Mouse (Mus musculus) heart, embryonic 13.5 days (tissue): ENCODE measurements at regions not wholly inside any gene's neighbourhood (a gene's known extent, or its start where the extent isn't known, plus 50 kb on each side); places are given as distances from the start of the nearest gene placed in this dataset.
"Not testable (repeated sequence)": the region's sequence is repeated elsewhere in the genome, so short reads cannot be mapped to it uniquely, and the experiment has no call there.

ENCODE experiments used
- ATAC-seq: fragments of 200-750 bp; cut with Nextera tagmentation; 2 replicates; pipeline ENCODE4 v1.8.0; 2017; ENCODE audit warnings: moderate TSS enrichment; ENCODE audit not compliant: insufficient number of reproducible peaks, low FRiP score, low TSS enrichment; ENCODE audit errors: extremely low read depth
- H3K27ac ChIP-seq: fragments of 300-500 bp; sonication (generic); replicated peaks from 2 replicates; pipeline ENCODE4 v1.5.1; 2015; ENCODE audit warnings: moderate library complexity, mild to moderate bottlenecking, inconsistent platforms
- H3K27me3 ChIP-seq: fragments of 300-500 bp; sonication (generic); replicated peaks from 2 replicates; pipeline ENCODE4 v1.6.1; 2015; ENCODE audit warnings: mild to moderate bottlenecking, inconsistent platforms
- H3K36me3 ChIP-seq: fragments of 300-500 bp; sonication (generic); 2 replicates; pipeline ENCODE4 v1.6.1; 2015; ENCODE audit warnings: mild to moderate bottlenecking, inconsistent platforms
- H3K4me1 ChIP-seq: fragments of 300-500 bp; sonication (generic); 2 replicates; pipeline ENCODE4 v1.6.1; 2015; ENCODE audit warnings: inconsistent platforms
- H3K4me2 ChIP-seq: fragments of 300-500 bp; sonication (generic); 2 replicates; pipeline ENCODE4 v1.6.1; 2015; ENCODE audit warnings: inconsistent platforms, mild to moderate bottlenecking, moderate library complexity
- H3K4me3 ChIP-seq: fragments of 300-500 bp; sonication (generic); 2 replicates; pipeline ENCODE4 v1.5.1; 2015; ENCODE audit warnings: moderate library complexity, mild to moderate bottlenecking, inconsistent platforms
- H3K9ac ChIP-seq: fragments of 300-500 bp; sonication (generic); 2 replicates; pipeline ENCODE4 v1.6.1; 2015; ENCODE audit warnings: inconsistent platforms, mild to moderate bottlenecking, moderate library complexity
- H3K9me3 ChIP-seq: fragments of 300-500 bp; sonication (generic); 2 replicates; pipeline ENCODE4 v1.6.1; 2016; ENCODE audit warnings: inconsistent platforms
- WGBS: fragments of 180-500 bp; shearing (Covaris S2); methylation state at CpG from one replicate; pipeline ENCODE4 v1.1.7; 2015; ENCODE audit warnings: mixed read lengths; 5-methylcytosine and 5-hydroxymethylcytosine counted together

DNA sequence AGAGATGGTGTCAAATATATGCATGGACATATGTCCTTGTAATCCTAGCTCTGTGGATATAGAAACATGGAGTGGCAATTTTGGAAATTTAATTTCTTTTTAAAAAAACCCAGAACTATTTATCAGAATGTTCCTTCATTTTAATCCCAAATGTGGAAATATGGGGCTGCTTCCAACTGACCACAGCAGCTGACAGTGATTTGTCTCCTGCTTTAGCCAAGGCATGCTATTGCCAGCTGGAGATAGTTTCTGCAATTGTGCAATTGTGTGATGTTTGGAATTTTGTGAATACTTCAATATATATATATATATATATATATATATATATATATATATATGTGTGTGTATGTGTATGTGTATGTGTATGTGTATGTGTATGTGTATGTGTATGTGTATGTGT, 629.7 kb upstream of the Slc8a1 start:
- no peaks in the 10 kb centered on the region for H3K4me1 ChIP-seq
- H3K36me3 ChIP-seq, result no peaks in the 10 kb centered on the region
- H3K9me3 ChIP-seq, result no peaks in the 10 kb centered on the region
- no peak overlapping the region for H3K4me2 ChIP-seq
- no peak overlapping the region for H3K9ac ChIP-seq
- H3K27me3 ChIP-seq, result no peaks in the 10 kb centered on the region
- no peak for ATAC-seq
- H3K27ac ChIP-seq, result no peak overlapping the region
- no peak overlapping the region for H3K4me3 ChIP-seq

DNA sequence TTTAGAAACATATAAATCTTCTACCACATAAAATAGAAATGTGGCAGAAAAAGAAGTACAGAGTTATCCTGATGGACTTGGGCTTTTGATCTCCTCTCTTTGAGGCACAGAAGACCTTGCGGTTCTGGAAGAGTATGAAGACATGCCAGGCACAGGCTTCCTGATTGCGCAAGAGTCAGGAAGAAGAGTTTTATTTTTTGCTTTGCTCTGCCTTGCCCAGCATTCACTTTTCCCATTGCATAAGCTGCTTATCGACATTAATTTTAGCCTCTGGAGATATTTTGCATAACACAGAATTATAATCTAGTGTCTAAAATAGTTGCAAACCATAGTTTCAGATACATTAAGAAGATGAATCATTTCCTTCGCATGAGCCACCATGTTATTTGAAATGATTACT, 627.8 kb upstream of the Slc8a1 start:
- no peak overlapping the region for H3K4me3 ChIP-seq
- H3K27ac ChIP-seq, result no peak overlapping the region
- no peak overlapping the region for H3K4me2 ChIP-seq
- no peaks in the 10 kb centered on the region for H3K9me3 ChIP-seq
- H3K4me1 ChIP-seq, result no peaks in the 10 kb centered on the region
- H3K9ac ChIP-seq, result no peak overlapping the region
- H3K36me3 ChIP-seq, result no peaks in the 10 kb centered on the region
- ATAC-seq, result no peak
- no peaks in the 10 kb centered on the region for H3K27me3 ChIP-seq
- 78% methylated on average over 4 of the region's 4 CpGs for WGBS

DNA sequence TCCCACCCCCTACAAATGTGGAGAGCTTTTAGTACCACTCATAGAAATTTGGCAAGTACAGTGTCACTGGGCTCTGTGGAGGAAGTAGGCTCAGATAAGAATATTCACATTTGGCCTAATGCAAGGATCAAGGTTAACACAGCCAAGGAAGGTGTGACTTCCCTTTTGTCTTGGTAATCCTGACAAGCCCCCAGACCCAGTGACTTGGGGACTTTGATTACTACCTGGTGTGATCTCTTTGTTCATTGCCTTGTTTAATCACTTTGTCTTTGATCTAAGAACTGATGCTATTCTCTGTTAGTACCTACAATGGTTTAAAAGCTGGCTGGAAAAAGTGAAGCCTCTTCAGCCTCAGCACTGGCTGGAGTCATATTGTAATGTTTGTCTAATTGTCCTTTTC, 610.5 kb upstream of the Slc8a1 start:
- ATAC-seq, result no peak
- Histone ChIP-seq H3K9ac (no peak overlapping the region), H3K9me3 (no peaks in the 10 kb centered on the region), H3K27ac (no peak overlapping the region), H3K4me3 (no peak overlapping the region), H3K36me3 (no peaks in the 10 kb centered on the region), H3K4me2 (no peak overlapping the region), H3K27me3 (no peaks in the 10 kb centered on the region), H3K4me1 (no peaks in the 10 kb centered on the region)

DNA sequence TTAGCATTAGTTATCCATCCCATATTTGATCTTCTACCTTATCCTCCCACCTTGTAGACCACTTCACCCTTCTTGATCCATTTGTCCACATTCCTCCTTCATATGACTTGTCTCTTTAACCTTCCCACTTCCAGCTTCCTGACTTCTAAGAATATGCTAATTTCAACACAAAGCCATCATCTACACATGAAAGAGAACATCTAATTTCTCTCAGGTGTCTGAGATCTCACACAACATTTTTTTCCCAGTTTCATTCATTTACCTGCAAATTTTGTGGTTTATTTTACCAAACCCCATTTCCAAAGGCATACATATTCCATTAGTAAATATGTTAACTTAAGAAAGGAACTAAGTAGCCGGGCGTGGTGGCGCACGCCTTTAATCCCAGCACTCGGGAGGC, 593.3 kb upstream of the Slc8a1 start:
- whole genome bisulfite sequencing, result 90% methylated on average over 5 of the region's 5 CpGs
- no peaks in the 10 kb centered on the region for H3K27me3 ChIP-seq
- H3K27ac ChIP-seq, result no peak overlapping the region
- ATAC-seq, result no peak
- H3K4me1 ChIP-seq, result no peaks in the 10 kb centered on the region
- H3K4me2 ChIP-seq, result no peak overlapping the region
- no peak overlapping the region for H3K4me3 ChIP-seq
- no peaks in the 10 kb centered on the region for H3K9me3 ChIP-seq
- H3K36me3 ChIP-seq, result no peaks in the 10 kb centered on the region
- no peak overlapping the region for H3K9ac ChIP-seq

DNA sequence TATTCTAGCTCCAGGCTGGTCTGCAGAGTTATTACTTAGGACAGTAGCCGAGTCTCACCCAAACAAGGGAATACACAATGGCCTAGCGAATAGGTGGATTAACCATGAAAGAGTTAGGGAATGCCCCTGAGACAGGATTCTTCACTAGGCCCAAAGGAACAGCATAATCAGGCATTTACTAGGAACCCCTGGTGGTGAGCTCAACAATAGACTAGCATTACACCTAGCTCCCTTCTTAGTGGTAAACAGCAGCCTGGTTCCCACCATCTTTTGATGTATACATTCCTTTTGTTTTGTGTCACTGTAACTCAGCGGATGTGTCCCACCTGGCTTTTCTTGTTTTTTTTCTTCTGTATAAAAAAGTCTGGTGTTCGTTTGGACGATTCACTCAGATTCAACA, 574.0 kb upstream of the Slc8a1 start:
- 84% methylated on average over 5 of the region's 5 CpGs for WGBS
- Histone ChIP-seq H3K36me3 (no peaks in the 10 kb centered on the region), H3K9ac (no peak overlapping the region), H3K4me1 (no peaks in the 10 kb centered on the region), H3K27ac (no peak overlapping the region), H3K9me3 (no peaks in the 10 kb centered on the region), H3K27me3 (no peaks in the 10 kb centered on the region), H3K4me3 (no peak overlapping the region), H3K4me2 (no peak overlapping the region)
- ATAC-seq, result no peak

DNA sequence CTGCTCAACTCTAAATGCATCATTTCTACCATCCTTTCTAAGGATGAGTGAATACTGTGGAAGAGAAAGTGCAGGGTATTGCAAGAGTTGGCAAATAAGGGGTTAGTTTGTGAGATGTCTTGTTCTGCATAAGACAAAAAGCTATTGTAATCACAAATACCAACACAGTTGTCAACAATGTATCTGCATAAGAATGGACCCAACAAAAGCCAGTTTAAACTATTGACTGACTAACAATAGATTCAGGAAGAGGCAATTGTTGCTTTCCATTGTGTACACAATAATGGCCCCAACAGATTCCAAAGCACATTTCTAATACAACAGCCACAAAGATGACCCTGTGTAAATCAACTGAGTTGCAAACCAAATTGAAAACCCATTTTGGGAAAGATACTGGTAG, 568.2 kb upstream of the Slc8a1 start:
- no peaks in the 10 kb centered on the region for H3K9me3 ChIP-seq
- H3K36me3 ChIP-seq, result no peaks in the 10 kb centered on the region
- H3K27ac ChIP-seq, result no peak overlapping the region
- H3K4me3 ChIP-seq, result no peak overlapping the region
- H3K9ac ChIP-seq, result no peak overlapping the region
- H3K4me1 ChIP-seq, result no peaks in the 10 kb centered on the region
- no peak for ATAC-seq
- H3K27me3 ChIP-seq, result no peaks in the 10 kb centered on the region
- H3K4me2 ChIP-seq, result no peak overlapping the region

DNA sequence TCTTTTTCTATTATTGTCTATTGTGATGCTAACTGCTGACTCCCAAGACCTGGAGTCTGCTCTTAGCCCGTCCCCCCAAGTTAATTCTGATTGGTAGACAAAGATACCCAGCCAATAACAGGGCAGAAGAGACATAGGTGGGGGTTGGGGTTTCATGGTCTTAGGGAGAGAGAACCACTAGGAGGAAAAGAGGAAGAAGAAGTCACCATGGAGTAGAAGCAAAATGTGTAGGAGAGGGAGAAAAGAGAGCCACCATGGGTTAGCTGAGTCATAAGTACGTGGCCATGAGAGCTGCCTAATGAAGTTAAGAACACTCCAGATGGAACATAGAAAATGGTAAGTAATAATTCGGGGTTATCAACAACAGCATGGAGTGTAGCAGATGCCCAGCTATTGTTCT, 539.6 kb upstream of the Slc8a1 start:
- Histone ChIP-seq H3K9ac (no peak overlapping the region), H3K9me3 (no peaks in the 10 kb centered on the region), H3K27me3 (no peaks in the 10 kb centered on the region), H3K4me1 (no peaks in the 10 kb centered on the region), H3K27ac (no peak overlapping the region), H3K4me3 (no peak overlapping the region), H3K4me2 (no peak overlapping the region), H3K36me3 (no peaks in the 10 kb centered on the region)
- ATAC-seq, result no peak
- WGBS, result 67% methylated on average over 3 of the region's 3 CpGs

- H3K4me3 ChIP-seq, result no peak overlapping the region
- H3K9ac ChIP-seq, result no peak overlapping the region
- H3K4me2 ChIP-seq, result no peak overlapping the region
- H3K27me3 ChIP-seq, result no peaks in the 10 kb centered on the region
- no peaks in the 10 kb centered on the region for H3K4me1 ChIP-seq
- H3K36me3 ChIP-seq, result no peaks in the 10 kb centered on the region
- H3K27ac ChIP-seq, result no peak overlapping the region
- no peaks in the 10 kb centered on the region for H3K9me3 ChIP-seq
- ATAC-seq, result no peak
- 82% methylated on average over 4 of the region's 4 CpGs for WGBS
These were observed 535.8 kb upstream of the Slc8a1 start for GRCm38 (mm10) chr17:82273946-82274345.

GRCm38 (mm10) chr17:82272845-82273244, 534.7 kb upstream of the Slc8a1 start:
- no peak overlapping the region for H3K9ac ChIP-seq
- no peak for ATAC-seq

GRCm38 (mm10) chr17:82266842-82267241, 528.7 kb upstream of the Slc8a1 start:
- not testable (repeated sequence) for ATAC-seq, H3K27me3 ChIP-seq, H3K27ac ChIP-seq, H3K36me3 ChIP-seq, H3K4me1 ChIP-seq, H3K9ac ChIP-seq, H3K9me3 ChIP-seq, H3K4me2 ChIP-seq, H3K4me3 ChIP-seq
- WGBS, result 91% methylated on average over 5 of the region's 5 CpGs

More at GRCm38 (mm10) chr17:82272845-82273244, 534.7 kb upstream of the Slc8a1 start:
- no peaks in the 10 kb centered on the region for H3K36me3 ChIP-seq
- no peak overlapping the region for H3K4me3 ChIP-seq
- no peak overlapping the region for H3K4me2 ChIP-seq
- 76% methylated on average over 1 of the region's 1 CpGs for WGBS
- H3K9me3 ChIP-seq, result no peaks in the 10 kb centered on the region
- no peaks in the 10 kb centered on the region for H3K4me1 ChIP-seq
- H3K27me3 ChIP-seq, result no peaks in the 10 kb centered on the region
- no peak overlapping the region for H3K27ac ChIP-seq

DNA sequence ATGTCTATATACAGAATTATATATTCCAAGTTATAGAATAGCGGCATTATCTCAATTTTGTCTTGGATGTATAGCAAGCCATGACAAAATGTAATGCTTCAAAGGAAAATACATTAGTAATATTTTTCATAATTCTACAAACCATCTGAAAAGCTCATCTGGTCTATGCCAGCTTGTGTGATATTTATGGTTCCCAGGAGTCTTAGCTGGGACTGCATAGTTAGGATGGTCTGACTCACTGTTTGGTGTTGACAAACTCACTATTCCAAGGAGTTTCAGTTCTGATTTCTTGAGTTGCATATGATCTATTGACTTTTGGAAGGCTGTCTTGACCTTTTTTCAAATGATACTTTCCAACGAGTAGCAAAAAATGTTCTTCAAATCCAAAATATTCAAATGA, 514.2 kb upstream of the Slc8a1 start:
- 80% methylated on average over 2 of the region's 2 CpGs for WGBS
- no peak for ATAC-seq

DNA sequence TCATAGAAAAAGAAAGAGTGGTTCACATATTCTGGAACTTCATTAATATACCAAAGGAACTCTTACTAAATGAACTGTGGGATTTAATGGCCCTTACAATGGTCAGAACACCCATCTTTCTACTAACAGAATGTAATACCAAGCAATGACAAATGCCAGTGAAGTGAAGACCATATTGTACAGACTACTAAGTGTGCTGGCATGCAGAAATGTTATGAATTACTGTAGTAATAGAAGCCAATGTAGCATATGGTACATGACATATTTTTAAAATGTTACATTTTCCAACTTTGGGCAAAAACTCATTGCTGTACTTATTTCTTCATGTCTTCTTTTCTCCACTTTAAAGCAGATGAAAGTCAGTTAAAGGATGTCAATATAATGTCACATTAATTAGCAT, 513.7 kb upstream of the Slc8a1 start:
- Histone ChIP-seq H3K4me2 (no peak overlapping the region), H3K27me3 (no peaks in the 10 kb centered on the region), H3K9me3 (no peaks in the 10 kb centered on the region), H3K9ac (no peak overlapping the region), H3K36me3 (no peaks in the 10 kb centered on the region), H3K4me3 (no peak overlapping the region), H3K4me1 (no peaks in the 10 kb centered on the region), H3K27ac (no peak overlapping the region)
- no peak for ATAC-seq

More for the DNA sequence above, 514.2 kb upstream of the Slc8a1 start:
- Histone ChIP-seq H3K27me3 (no peaks in the 10 kb centered on the region), H3K4me2 (no peak overlapping the region), H3K27ac (no peak overlapping the region), H3K9me3 (no peaks in the 10 kb centered on the region), H3K4me1 (no peaks in the 10 kb centered on the region), H3K36me3 (no peaks in the 10 kb centered on the region), H3K9ac (no peak overlapping the region), H3K4me3 (no peak overlapping the region)

GRCm38 (mm10) chr17:82238361-82238760, 500.2 kb upstream of the Slc8a1 start:
- Histone ChIP-seq H3K4me3 (no peak overlapping the region), H3K9ac (no peak overlapping the region), H3K4me1 (no peaks in the 10 kb centered on the region), H3K4me2 (no peak overlapping the region), H3K9me3 (no peaks in the 10 kb centered on the region), H3K36me3 (no peaks in the 10 kb centered on the region), H3K27me3 (no peaks in the 10 kb centered on the region), H3K27ac (no peak overlapping the region)
- no peak for ATAC-seq
- 44% methylated on average over 1 of the region's 1 CpGs for WGBS
